In genomic region chr12:98993736-98994135, GRCm38 (mm10) we compare ENCODE assay signal across 19 mouse cellular contexts.
"Had no signal": no experiment of that assay in that cellular context is flagged by ENCODE, and none has a peak within 500 bp of the region (broad histone marks: within the 10 kb centered on the region; RNA-seq: fewer than 3 reads in every experiment).

No protein-coding gene starts in this region.

- H3K27me3 ChIP-seq: lung, embryonic 15.5 days; megakaryocyte, embryonic 14.5 days; midbrain, embryonic 13.5 days; midbrain, embryonic 15.5 days; neural tube, embryonic 13.5 days; neural tube, embryonic 15.5 days; stomach, embryonic 15.5 days had no signal

- H3K27ac ChIP-seq: lung, embryonic 15.5 days; macrophage; midbrain, embryonic 13.5 days; midbrain, embryonic 15.5 days; neural tube, embryonic 13.5 days; neural tube, embryonic 15.5 days; stomach, embryonic 15.5 days; stomach, postnatal 0 days had no signal

- H3K4me3 ChIP-seq: lung, embryonic 15.5 days; megakaryocyte, embryonic 14.5 days; midbrain, embryonic 13.5 days; midbrain, embryonic 15.5 days; neural tube, embryonic 13.5 days; neural tube, embryonic 15.5 days; stomach, embryonic 15.5 days had no signal

- H3K9me3 ChIP-seq: lung, embryonic 15.5 days; midbrain, embryonic 13.5 days; midbrain, embryonic 15.5 days; neural tube, embryonic 13.5 days; neural tube, embryonic 15.5 days; stomach, embryonic 15.5 days had no signal

- H3K36me3 ChIP-seq: lung, embryonic 15.5 days; midbrain, embryonic 13.5 days; midbrain, embryonic 15.5 days; neural tube, embryonic 13.5 days; neural tube, embryonic 15.5 days; stomach, embryonic 15.5 days had no signal

- H3K9ac ChIP-seq: liver, postnatal 0 days; lung, embryonic 15.5 days; midbrain, embryonic 13.5 days; midbrain, embryonic 15.5 days; neural tube, embryonic 13.5 days; neural tube, embryonic 15.5 days; stomach, embryonic 15.5 days had no signal

- DNase-seq: liver, postnatal 0 days; lung, adult 2 months; lung, postnatal 14 days; lung, postnatal 36 days; right cerebral cortex, adult 18-20 months; thymus, adult 2 months; thymus, postnatal 25 days; thymus, postnatal 4 days had no signal

- ATAC-seq: liver, postnatal 0 days; lung, postnatal 0 days; midbrain, embryonic 13.5 days; midbrain, embryonic 15.5 days had no signal

- H3K4me2 ChIP-seq: lung, embryonic 15.5 days; midbrain, embryonic 11.5 days; midbrain, embryonic 13.5 days; midbrain, embryonic 15.5 days; neural tube, embryonic 13.5 days; neural tube, embryonic 15.5 days; stomach, embryonic 15.5 days had no signal

- H3K4me1 ChIP-seq: lung, embryonic 15.5 days; neural tube, embryonic 15.5 days; stomach, embryonic 15.5 days had no signal
